Mouse (Mus musculus) lung, postnatal 25 days (tissue): ENCODE measurements around the gene Lpp.
"Not testable (repeated sequence)": the region's sequence is repeated elsewhere in the genome, so short reads cannot be mapped to it uniquely, and the experiment has no call there.

Experiments
- DNase-seq: peaks from one replicate; pipeline ENCODE4 v3.0.0; 2022; ENCODE audit warnings: low spot score

Lpp gene

GRCm38 (mm10) chr16:24982828-24983227 is 589.5 kb downstream of the Lpp start:
- DNase-seq = no peak

DNA sequence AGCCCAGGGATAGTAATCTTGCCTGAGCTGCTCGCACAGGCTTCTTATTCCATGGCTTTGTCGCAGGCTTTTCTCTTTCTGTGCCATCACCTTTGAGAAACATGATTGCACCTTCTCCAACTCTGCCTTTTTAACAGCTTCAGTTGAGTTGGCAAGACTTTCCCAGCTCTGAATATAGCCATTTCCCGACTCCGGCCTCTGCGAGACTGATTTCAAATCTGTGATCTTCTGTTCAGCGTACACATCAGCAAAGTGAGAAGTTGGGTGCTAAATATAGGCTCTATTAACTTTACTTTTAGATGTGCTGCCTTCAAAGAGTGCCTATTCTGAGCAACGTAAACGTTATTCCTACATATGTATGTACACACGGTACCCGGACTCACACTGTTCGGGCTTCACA is 597.0 kb downstream of the Lpp start:
- DNase-seq = no peak

DNA sequence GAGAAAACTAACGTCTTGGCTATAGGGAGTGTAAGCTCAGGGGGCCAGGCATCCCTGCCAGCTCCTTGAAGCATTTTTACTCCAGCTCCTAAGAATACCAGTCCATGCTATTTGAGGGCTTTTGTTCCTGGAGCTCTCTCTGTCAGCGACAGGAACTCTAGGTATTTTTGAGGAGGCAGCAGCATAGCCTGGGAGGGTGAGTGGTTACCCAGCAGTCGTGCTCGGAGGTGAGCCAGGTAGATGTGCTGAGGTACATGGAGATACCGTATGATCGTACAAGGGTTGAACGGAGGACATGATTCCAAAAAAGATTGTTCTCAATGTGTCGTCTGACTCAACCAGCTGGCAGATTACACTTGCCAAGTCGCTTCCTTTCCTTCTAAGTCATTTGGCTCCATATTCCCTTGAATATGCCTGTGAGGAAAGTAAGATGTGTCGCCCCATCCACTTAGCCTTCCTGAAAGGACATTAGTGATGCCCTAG is 597.8 kb downstream of the Lpp start:
- no peak for DNase-seq

- DNase-seq = no peak
These were observed 598.7 kb downstream of the Lpp start for GRCm38 (mm10) chr16:24991995-24992394.

GRCm38 (mm10) chr16:24992494-24992893 is 599.2 kb downstream of the Lpp start:
- no peak for DNase-seq

DNA sequence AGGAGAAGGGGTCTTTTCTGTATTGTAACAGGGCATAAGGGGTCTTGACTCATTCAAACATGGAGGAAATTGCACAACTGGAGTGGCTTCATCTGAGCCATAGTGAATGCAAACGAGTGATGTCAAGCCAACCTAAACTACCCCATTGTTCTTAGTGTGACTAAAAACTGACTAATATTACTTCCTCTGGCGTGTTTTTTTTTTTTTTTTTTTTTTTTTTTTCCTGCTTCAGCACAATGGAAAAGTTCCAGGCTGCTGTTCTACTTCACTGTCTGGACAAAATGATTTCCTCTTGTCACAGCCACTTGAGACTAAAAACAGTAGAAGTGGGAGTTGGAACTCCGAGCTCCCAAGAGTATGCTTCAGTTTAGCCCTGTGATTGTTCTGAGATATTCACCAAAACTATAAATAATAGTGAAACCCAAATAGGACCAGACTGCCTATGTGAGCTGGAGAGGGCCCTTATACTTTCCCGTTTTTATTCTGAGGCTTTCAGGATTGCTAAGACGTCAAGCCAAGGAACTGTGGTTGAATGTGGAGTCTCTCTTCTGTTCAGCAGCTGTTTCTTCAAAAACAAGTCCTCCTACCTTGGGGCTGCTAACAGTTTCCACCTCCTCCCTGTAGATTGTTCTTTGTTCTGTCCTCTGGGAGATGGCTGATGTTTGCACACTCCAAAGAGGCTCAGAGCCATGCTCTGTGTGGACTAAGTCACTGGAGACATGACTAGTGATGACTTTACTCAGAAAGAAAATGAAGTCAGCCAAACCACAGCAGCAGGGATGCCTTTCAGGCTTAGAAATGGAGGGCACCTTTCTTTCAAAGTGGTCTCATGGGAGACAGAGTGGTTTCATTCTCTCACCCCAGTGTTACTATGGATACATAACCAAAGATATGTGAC is 617.9 kb downstream of the Lpp start:
- peak; percentile 28 for DNase-seq

DNA sequence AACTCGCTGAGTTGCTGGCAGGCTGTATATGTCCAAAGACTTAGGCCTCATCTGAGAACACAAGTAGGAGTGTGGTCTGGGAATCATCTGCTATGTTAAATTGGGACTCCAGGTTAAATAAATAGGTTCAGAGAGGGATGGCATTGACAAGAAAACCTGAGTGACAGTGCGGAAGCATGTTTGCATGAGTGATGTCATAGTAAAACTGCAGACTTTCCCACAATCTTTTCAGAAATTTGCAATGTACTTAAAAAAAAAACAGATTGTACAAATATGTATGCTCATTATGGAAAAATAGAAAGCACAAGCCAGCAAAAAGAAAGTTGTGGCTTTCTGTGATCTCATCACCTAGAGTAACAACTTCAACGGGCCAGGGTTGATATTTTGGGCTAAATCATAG is 619.6 kb downstream of the Lpp start:
- DNase-seq = no peak

DNA sequence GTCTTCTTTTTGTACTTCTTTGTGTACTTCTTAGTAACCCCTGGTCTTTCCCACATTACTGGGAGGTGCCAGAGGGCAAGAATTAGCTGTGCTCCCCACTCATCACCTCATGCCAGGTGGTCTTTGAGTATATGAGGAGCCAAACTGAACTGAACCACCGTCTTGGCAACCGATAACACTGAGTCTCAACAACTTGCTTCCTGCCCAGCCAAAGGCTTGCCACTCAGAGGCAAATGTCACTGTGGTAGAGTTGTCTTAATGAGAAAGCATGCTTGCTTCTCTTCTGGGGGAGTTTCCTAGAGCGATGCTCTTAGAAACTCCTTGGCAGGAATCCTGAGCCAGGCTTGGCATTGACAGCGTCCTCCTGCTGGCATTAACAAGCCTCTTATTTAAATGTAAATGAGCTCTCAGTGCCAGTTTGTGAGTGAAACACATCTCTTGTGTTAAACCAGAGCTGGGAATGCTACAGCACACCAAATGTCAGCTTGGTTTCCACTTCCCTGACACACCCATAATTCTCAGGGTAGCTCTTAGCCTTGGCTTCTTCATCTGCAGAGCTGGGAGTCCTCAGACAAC is 623.0 kb downstream of the Lpp start:
- DNase-seq = no peak

DNA sequence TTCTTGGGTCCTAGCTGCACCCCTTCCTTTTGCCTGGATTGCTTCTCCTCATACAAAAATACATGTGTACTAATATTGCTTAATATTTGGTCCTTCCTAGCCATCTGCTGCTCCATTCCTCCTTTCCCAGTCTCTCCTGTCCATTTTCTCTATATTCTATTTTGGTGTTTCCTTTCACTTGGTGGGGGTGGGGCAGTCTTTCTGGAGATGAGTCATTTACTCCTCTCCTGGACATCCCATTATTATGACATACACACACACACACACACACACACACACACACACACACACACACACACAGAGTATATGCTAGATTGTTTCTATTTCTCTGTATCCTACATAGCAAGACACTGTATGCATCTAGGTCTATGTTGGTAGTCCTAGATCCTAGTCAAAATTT is 623.7 kb downstream of the Lpp start:
- DNase-seq = no peak

GRCm38 (mm10) chr16:25021743-25022359 is 628.5 kb downstream of the Lpp start:
- DNase-seq = not testable (repeated sequence)

DNA sequence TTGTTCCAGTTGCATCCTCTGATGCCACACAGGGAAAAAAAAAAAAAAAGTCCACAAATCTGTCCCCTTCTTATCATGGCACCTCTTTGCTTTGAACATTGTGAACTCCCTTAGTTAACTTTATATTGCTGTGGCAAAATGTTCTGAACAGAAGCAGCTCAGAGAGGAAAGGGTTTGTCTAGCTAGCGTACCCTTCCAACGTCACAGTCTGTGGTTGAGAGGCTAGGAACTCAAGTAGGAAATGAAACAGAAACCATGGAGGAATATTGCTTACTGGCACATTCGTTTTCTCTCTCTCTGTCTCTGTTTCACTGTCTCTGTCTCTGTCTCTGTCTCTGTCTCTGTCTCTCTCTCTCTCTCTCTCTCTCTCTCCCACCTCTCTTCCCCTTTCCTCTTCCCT is 631.3 kb downstream of the Lpp start:
- no peak for DNase-seq

DNA sequence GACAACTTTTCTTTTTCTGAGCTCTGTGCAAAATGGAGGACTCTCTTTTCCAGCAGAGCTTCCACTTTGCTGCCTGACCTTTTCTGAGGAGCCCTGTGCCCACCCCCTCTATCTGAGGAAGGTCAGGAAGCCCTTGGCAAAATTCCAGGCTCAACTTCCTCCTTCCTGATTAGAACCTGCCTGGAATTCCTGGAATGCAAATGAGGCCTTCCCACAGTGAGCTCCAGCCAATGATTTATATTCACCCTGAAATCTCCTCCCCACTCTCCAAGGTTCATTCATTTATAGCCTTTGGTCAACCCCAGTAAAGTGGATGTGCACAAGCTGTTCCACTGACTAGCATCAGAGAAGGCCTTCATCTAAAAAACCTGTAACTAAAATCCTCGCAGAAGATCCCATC is 632.9 kb downstream of the Lpp start:
- no peak for DNase-seq

GRCm38 (mm10) chr16:25029548-25029947 is 636.2 kb downstream of the Lpp start:
- DNase-seq = no peak

DNA sequence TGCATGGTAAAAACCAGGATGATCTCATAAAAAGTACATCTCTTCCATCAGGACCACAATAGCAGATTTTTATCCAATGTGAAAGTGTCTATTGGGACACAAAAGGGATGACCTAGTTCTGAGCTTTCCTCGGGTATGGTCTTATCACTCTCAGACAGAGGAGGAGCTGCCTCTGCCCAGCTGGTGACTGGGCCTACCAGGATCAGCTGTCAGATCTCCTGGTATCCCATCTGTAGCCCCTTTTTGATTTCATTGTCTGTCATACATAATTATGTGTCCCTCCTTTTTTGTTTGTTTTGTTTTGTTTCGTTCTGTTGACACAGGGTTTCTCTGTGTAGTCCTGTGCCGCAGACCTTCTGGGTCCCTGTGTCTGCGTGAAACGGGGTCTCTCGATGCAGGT is 644.1 kb downstream of the Lpp start:
- no peak for DNase-seq

DNA sequence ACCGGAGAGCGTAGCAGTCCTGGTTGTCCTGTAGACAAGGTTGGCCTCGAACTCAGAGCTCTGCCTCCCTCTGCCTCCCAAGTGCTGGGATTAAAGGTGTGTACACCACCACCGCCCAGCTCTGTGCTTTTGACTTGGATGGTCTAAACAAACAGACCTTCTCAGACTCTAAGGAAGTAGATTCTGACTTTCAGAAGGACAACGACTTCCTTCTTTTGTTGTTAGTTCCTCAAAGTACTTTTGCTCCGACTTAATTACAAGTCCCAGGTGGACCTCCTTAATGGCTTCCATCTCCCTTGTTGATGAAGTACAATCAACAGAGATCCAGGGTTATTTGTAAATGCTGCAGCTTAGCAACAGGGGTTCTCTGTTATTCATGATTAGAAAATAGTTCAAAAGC is 645.2 kb downstream of the Lpp start:
- DNase-seq = no peak

DNA sequence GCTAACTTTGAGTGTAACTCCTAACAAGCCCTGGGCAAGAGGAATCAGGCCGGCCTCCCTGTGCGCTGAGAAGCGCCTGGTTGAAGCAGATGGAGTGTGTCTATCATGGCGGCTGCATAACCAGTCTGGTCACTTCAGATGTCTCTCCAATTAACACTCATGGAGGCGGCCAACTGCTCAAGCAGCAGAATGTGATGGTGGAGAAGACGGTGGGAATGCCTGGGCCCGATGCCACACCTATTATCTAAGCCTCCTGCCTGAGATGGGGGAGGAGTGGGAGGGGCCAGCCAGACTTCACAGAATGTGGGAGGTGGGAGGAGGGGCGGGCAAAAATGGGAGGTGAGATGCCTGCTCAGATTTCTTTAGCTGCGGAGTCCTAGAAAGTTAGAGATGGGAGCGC is 646.6 kb downstream of the Lpp start:
- DNase-seq = peak; percentile 16

DNA sequence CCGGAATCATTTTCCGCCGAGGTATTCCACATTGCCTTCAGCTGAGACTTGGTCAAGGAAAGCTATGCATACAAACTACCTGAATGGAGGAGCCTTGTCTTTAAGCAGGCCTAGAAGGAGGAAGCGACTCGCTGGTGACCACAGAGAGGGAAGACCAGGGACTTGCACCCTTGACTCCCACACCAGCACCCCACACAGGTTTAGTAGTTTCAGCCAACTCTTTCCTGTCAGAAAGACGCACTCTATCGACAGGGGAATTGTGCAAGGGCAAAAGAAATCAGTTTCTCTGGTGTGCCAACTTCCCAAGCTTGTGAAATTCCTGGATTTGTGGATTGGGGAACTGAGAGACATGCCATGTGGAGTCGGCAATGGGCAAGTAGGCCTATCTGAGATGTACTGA is 647.9 kb downstream of the Lpp start:
- peak; percentile 29 for DNase-seq

- no peak for DNase-seq
These were observed 648.7 kb downstream of the Lpp start for GRCm38 (mm10) chr16:25041855-25042529.
